Mouse (Mus musculus): ENCODE results near the gene Asf1b. TPM values are rescaled to one million over a fixed set of nuclear protein-coding genes. Genes with fewer than 3 reads are reported as not detected.

Gene Asf1b
- polyA plus RNA-seq (2015; fragmentation: Nextera tagmentation; extraction: Ambion mirVana) = 55.8 and 63.3 TPM in 2 replicates

DNA sequence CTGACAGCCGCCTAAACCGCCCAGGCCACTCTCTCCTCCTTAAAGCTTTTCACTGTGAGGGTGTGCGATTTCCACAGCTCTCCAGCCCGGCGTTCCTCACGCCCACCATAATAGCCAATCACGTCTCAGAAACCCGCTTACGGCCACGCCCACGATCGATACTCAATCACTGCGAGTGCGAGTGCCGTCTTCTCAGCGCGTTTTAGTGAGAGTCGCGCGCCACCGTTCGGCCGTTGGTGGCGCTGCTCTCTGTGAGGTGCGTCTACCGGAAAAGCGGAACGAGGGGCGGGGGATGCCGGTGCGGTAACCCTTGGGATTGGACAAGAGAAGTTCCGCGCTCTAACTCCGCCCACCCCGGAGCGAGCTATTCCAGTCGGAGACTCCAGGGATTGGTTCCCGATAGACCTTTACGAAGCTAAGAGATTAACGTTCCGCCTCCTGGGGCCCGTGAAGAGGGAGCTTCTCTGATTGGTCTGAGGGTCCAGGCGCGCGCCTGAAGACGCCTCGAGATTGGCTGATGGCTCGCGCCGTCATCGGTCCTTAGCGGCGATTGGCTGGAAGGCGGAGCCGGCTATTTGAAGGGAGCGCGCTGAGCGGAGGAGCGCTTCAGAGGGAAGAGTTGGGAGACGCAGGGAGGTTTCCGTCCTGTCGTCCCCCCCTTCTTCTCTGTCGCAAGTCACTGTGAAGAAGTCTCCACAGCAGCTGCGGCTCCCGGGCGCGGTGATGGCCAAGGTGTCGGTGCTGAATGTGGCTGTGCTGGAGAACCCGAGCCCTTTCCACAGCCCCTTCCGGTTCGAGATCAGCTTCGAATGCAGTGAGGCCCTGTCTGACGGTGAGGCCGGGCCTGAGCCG lies at the start of gene Asf1b, which contains the start of gene Gm10644:
Asf1b (plus strand) TSS at position 402 of the 852 bp plus-strand sequence.
Gm10644 (minus strand) TSS at position 100 of the 852 bp plus-strand sequence.
- peaks cover 21% of the 10 kb centered on the region for H3K4me1 ChIP-seq (replicated peaks)
- ATAC-seq (replicated peaks; ENCODE audit: insufficient number of reproducible peaks, insufficient read depth, low FRiP score, low read depth) = peak; percentile 100
- peak within 1 kb of the TSS; percentile 94 for H3K4me2 ChIP-seq
- no peaks in the 10 kb centered on the region for H3K9me3 ChIP-seq (replicated peaks)
- peak within 1 kb of the TSS; percentile 77 for H3K4me3 ChIP-seq
- under 1% methylated on average over 75 of the region's 75 CpGs for WGBS
- H3K27ac ChIP-seq = peak within 1 kb of the TSS; percentile 63
- H3K27me3 ChIP-seq = no peaks in the 10 kb centered on the region
- peak within 1 kb of the TSS; percentile 69 for H3K9ac ChIP-seq
- no peaks in the 10 kb centered on the region for H3K36me3 ChIP-seq

- no peaks in the 10 kb centered on the region for H3K9me3 ChIP-seq (replicated peaks)
- WGBS = 62% methylated on average over 6 of the region's 6 CpGs
- no peak overlapping the region for H3K4me2 ChIP-seq
- no peak overlapping the region for H3K4me3 ChIP-seq
- H3K36me3 ChIP-seq = 0 out of 2 replicates have a peak, but pooled peaks cover 4% of the 10 kb centered on the region
- no peak overlapping the region for H3K9ac ChIP-seq
- no peak overlapping the region for H3K27ac ChIP-seq
- peaks cover 53% of the 10 kb centered on the region for H3K4me1 ChIP-seq (replicated peaks)
- ATAC-seq (replicated peaks; ENCODE audit: insufficient number of reproducible peaks, insufficient read depth, low FRiP score, low read depth) = no peak
- H3K27me3 ChIP-seq = no peaks in the 10 kb centered on the region
These were observed 46.7 kb upstream of the Asf1b start for GRCm38 (mm10) chr8:83908583-83908982.

GRCm38 (mm10) chr8:83909311-83909710 lies 46.0 kb upstream of the Asf1b start:
- Histone ChIP-seq H3K4me1 (replicated peaks) (peaks cover 52% of the 10 kb centered on the region), H3K9ac (no peak overlapping the region), H3K4me2 (no peak overlapping the region), H3K9me3 (replicated peaks) (no peaks in the 10 kb centered on the region), H3K4me3 (no peak overlapping the region), H3K27ac (no peak overlapping the region), H3K36me3 (0 out of 2 replicates have a peak, but pooled peaks cover 4% of the 10 kb centered on the region), H3K27me3 (no peaks in the 10 kb centered on the region)
- ATAC-seq (replicated peaks; ENCODE audit: insufficient number of reproducible peaks, insufficient read depth, low FRiP score, low read depth) = 0 out of 2 replicates have a peak, but pooled peaks have one; percentile 5
- WGBS = 55% methylated on average over 8 of the region's 8 CpGs

DNA sequence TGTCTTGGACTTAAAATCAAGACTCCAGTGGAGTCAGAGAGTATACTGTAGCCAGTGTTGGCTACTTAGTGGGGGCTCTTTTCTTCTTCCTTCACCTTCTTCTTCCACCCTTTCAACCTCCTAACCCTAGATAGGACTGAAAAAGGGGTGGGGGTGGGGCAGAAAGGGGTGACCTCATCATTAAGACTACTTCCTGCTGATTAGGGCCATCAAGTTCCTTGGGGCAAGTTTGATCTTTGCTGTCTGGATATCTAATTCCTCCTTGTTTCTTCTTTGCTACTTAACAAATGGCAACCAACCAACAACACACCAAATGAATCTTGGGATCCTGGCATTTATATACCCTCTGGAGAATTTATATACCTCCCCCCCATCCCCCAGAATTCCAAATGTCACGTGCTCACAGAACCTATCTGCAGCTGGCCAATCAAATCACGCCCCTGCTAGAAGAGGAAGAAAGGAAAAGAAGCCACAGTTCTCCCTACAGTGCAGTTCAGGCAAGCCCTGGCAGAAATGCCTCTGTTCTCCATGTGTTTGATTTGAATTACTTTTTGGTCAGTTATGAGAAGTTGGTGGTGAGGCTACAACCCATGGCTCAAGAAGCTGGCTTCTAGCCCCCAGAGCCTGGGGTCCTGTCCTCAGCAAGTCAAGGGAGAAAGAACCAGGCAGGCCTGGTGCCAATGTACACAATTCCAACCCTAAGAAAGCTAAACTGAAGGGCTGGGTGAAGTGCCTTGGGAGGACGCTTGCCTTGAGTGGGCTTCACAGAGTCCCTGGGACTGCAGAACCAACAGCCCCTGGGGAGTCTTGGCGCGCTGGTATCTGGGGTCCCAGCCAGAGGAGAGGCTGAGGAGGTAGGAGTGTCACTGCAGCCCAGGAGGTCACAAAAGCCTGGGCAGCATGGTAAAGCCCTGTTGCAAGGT lies 43.2 kb upstream of the Asf1b start:
- H3K4me1 ChIP-seq (replicated peaks) = peaks cover 60% of the 10 kb centered on the region
- H3K9me3 ChIP-seq (replicated peaks) = no peaks in the 10 kb centered on the region
- no peak for ATAC-seq (replicated peaks; ENCODE audit: insufficient number of reproducible peaks, insufficient read depth, low FRiP score, low read depth)
- H3K9ac ChIP-seq = no peak overlapping the region
- WGBS = 59% methylated on average over 5 of the region's 5 CpGs
- H3K4me2 ChIP-seq = no peak overlapping the region
- H3K27ac ChIP-seq = peak overlapping the region; percentile 11; the same call in 1 of the 2 replicates
- no peaks in the 10 kb centered on the region for H3K27me3 ChIP-seq
- no peak overlapping the region for H3K4me3 ChIP-seq
- no peaks in the 10 kb centered on the region for H3K36me3 ChIP-seq

DNA sequence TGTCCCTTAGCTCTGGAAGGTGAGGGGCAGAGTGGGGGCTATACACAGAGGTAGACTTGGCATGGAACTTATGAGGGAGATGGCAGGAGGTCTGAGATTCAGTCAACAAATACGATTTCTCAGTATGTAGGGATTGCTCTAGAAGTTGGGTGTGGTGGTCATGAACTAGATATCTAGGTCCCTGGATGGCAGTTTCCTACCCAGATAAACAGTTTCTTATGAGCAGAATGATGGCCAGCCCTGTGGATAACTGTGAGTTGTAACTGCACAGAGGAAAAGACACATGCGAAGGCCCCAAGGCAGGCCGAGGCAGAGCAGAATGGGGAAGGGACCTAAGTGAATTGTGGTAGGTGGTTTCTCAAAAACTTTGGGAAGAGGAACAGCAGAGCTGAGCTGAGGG lies 41.1 kb upstream of the Asf1b start:
- no peak overlapping the region for H3K9ac ChIP-seq
- H3K4me1 ChIP-seq (replicated peaks) = peaks cover 53% of the 10 kb centered on the region
- WGBS = 80% methylated on average over 3 of the region's 3 CpGs
- no peak overlapping the region for H3K4me2 ChIP-seq
- H3K27ac ChIP-seq = no peak overlapping the region
- H3K27me3 ChIP-seq = no peaks in the 10 kb centered on the region
- H3K36me3 ChIP-seq = 0 out of 2 replicates have a peak, but pooled peaks cover under 1% of the 10 kb centered on the region
- no peak overlapping the region for H3K4me3 ChIP-seq
- ATAC-seq (replicated peaks; ENCODE audit: insufficient number of reproducible peaks, insufficient read depth, low FRiP score, low read depth) = no peak
- H3K9me3 ChIP-seq (replicated peaks) = no peaks in the 10 kb centered on the region

DNA sequence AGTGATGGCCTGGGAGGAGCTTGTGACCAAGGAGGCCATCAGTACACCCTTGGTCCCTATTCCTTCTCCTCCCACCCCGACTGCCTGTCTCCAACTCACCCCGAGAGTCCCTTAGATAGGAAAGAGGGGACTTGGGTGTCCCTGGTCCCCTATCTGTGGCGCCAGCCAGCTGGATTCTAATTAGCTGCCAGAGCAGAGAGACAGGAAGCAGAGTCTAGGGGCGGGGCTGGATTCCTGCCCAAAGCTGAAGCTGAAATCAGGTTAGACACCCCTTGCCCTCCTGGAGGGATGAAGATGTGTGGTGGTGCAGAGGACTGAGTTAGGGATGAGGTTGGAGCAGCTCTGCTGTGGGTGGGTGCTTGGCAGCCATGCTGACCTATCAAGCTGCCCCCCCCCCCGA lies 40.4 kb upstream of the Asf1b start:
- Histone ChIP-seq H3K36me3 (peaks cover 7% of the 10 kb centered on the region; the same call in 1 of the 2 replicates), H3K27ac (no peak overlapping the region), H3K4me3 (no peak overlapping the region), H3K27me3 (no peaks in the 10 kb centered on the region), H3K4me2 (no peak overlapping the region), H3K4me1 (replicated peaks) (peaks cover 50% of the 10 kb centered on the region), H3K9me3 (replicated peaks) (no peaks in the 10 kb centered on the region), H3K9ac (no peak overlapping the region)
- no peak for ATAC-seq (replicated peaks; ENCODE audit: insufficient number of reproducible peaks, insufficient read depth, low FRiP score, low read depth)
- 35% methylated on average over 5 of the region's 5 CpGs for WGBS

GRCm38 (mm10) chr8:83916015-83916414 lies 39.3 kb upstream of the Asf1b start:
- Histone ChIP-seq H3K36me3 (peaks cover 12% of the 10 kb centered on the region; the same call in 1 of the 2 replicates), H3K27me3 (no peaks in the 10 kb centered on the region), H3K4me3 (no peak overlapping the region), H3K9me3 (replicated peaks) (no peaks in the 10 kb centered on the region), H3K9ac (no peak overlapping the region; the same call in 1 of the 2 replicates), H3K27ac (peak overlapping the region; percentile 14; the same call in 1 of the 2 replicates), H3K4me1 (replicated peaks) (peaks cover 44% of the 10 kb centered on the region), H3K4me2 (no peak overlapping the region)
- no peak for ATAC-seq (replicated peaks; ENCODE audit: insufficient number of reproducible peaks, insufficient read depth, low FRiP score, low read depth)
- 31% methylated on average over 5 of the region's 5 CpGs for WGBS

DNA sequence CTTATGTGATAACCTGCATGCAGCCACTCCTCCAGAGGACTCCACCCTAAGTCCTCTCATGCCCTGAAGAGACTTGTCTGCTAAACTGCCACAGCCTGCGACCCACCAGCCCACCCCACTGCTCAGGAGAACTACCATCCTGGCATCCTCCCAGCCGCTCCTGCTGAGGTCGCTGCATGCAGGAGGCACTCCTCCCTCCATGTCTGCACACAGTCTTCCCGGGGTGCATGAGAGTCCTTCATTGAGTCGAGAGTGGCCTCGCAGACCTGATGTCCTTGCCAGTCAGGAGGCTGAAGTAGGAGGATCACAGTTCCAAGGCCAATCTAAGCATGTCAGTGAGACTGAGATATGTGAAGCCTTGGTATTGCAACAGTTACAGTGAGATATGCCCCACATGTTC lies 37.7 kb upstream of the Asf1b start:
- H3K9me3 ChIP-seq (replicated peaks) = no peaks in the 10 kb centered on the region
- peaks cover 18% of the 10 kb centered on the region; the same call in 1 of the 2 replicates for H3K36me3 ChIP-seq
- 0 out of 2 replicates have a peak overlapping the region, but pooled peaks have one; percentile 1 for H3K27ac ChIP-seq
- H3K4me3 ChIP-seq = no peak overlapping the region
- 66% methylated on average over 6 of the region's 6 CpGs for WGBS
- no peak overlapping the region for H3K9ac ChIP-seq
- ATAC-seq (replicated peaks; ENCODE audit: insufficient number of reproducible peaks, insufficient read depth, low FRiP score, low read depth) = no peak
- H3K4me2 ChIP-seq = no peak overlapping the region
- no peaks in the 10 kb centered on the region for H3K27me3 ChIP-seq
- peaks cover 32% of the 10 kb centered on the region for H3K4me1 ChIP-seq (replicated peaks)

GRCm38 (mm10) chr8:83921558-83921957 lies 33.7 kb upstream of the Asf1b start:
- H3K9me3 ChIP-seq (replicated peaks) = no peaks in the 10 kb centered on the region
- ATAC-seq (replicated peaks; ENCODE audit: insufficient number of reproducible peaks, insufficient read depth, low FRiP score, low read depth) = no peak
- 73% methylated on average over 3 of the region's 3 CpGs for WGBS
- H3K27ac ChIP-seq = no peak overlapping the region
- no peak overlapping the region for H3K4me2 ChIP-seq
- H3K4me3 ChIP-seq = no peak overlapping the region
- no peaks in the 10 kb centered on the region for H3K27me3 ChIP-seq
- H3K36me3 ChIP-seq = peaks cover 33% of the 10 kb centered on the region; the same call in 1 of the 2 replicates
- no peak overlapping the region for H3K9ac ChIP-seq
- H3K4me1 ChIP-seq (replicated peaks) = peaks cover 7% of the 10 kb centered on the region; the same call in 1 of the 2 replicates

GRCm38 (mm10) chr8:83922727-83923126 lies 32.6 kb upstream of the Asf1b start:
- ATAC-seq (replicated peaks; ENCODE audit: insufficient number of reproducible peaks, insufficient read depth, low FRiP score, low read depth) = no peak
- H3K27me3 ChIP-seq = no peaks in the 10 kb centered on the region
- no peak overlapping the region for H3K4me3 ChIP-seq
- 0 out of 2 replicates have a peak, but pooled peaks cover 4% of the 10 kb centered on the region for H3K4me1 ChIP-seq (replicated peaks)
- H3K9ac ChIP-seq = no peak overlapping the region
- peaks cover 33% of the 10 kb centered on the region; the same call in 1 of the 2 replicates for H3K36me3 ChIP-seq
- no peak overlapping the region for H3K27ac ChIP-seq
- no peaks in the 10 kb centered on the region for H3K9me3 ChIP-seq (replicated peaks)
- 85% methylated on average over 8 of the region's 8 CpGs for WGBS
- no peak overlapping the region for H3K4me2 ChIP-seq

- Histone ChIP-seq H3K27me3 (no peaks in the 10 kb centered on the region), H3K36me3 (peaks cover 29% of the 10 kb centered on the region; the same call in 1 of the 2 replicates), H3K27ac (no peak overlapping the region), H3K4me1 (replicated peaks) (no peaks in the 10 kb centered on the region), H3K4me2 (no peak overlapping the region), H3K9ac (no peak overlapping the region), H3K9me3 (replicated peaks) (no peaks in the 10 kb centered on the region), H3K4me3 (no peak overlapping the region)
- no peak for ATAC-seq (replicated peaks; ENCODE audit: insufficient number of reproducible peaks, insufficient read depth, low FRiP score, low read depth)
- WGBS = 88% methylated on average over 5 of the region's 5 CpGs
These were observed 30.7 kb upstream of the Asf1b start for GRCm38 (mm10) chr8:83924585-83924984.
